Mouse (Mus musculus): ENCODE data around the gene Vstm2b. TPM values are rescaled to one million over a fixed set of nuclear protein-coding genes. Genes with fewer than 3 reads are reported as not detected.

Vstm2b gene
- not detected for polyA plus RNA-seq (2012; fragmentation: generic; extraction: Trizol)

GRCm38 (mm10) chr7:40898096-40898710 is at the start of gene Vstm2b:
Vstm2b (plus strand) TSS chr7:40898328.
- H3K4me3 ChIP-seq: no peak within 1 kb of the TSS
- TF ChIP-seq E2F4 (IDR thresholded peaks at IDR 0.05; ENCODE audit: insufficient read depth) (no peak), USF1 (IDR thresholded peaks at IDR 0.05; ENCODE audit: low read depth) (no peak), MAX (IDR thresholded peaks at IDR 0.05; ENCODE audit: low read depth) (no peak), TCF3 (IDR thresholded peaks at IDR 0.05; ENCODE audit: insufficient read length, low read depth) (no peak), CEBPB (IDR thresholded peaks at IDR 0.05; ENCODE audit: insufficient read depth, poor library complexity, severe bottlenecking) (no peak), REST (IDR thresholded peaks at IDR 0.05; ENCODE audit: insufficient read depth, insufficient read length) (no peak), MYOG (IDR thresholded peaks at IDR 0.05; ENCODE audit: control insufficient read depth in 1 of 3, insufficient read depth in 1 of 3, insufficient read length in 2 of 3, low read depth in 2 of 3) (no peak), TCF12 (IDR thresholded peaks at IDR 0.05; ENCODE audit: insufficient read depth, poor library complexity, severe bottlenecking) (no peak), SRF (IDR thresholded peaks at IDR 0.05; ENCODE audit: control insufficient read depth, insufficient read length, low read depth) (no peak), MYOD1 (IDR thresholded peaks at IDR 0.05; ENCODE audit: control insufficient read depth in 1 of 3, insufficient read length in 2 of 3, low read depth in 2 of 3) (no peak), POLR2AphosphoS2 (IDR thresholded peaks at IDR 0.05; ENCODE audit: insufficient read length, low read depth) (no peak), POLR2A (IDR thresholded peaks at IDR 0.05; ENCODE audit: insufficient read length, low read depth) (no peak)
- no peak within 1 kb of the TSS for H3K4me2 ChIP-seq (ENCODE audit: low read depth)
- H3K79me2 ChIP-seq (ENCODE audit: control insufficient read depth, insufficient read depth): no peaks in the 10 kb centered on the region
- H3K27me3 ChIP-seq (ENCODE audit: control insufficient read depth, insufficient read depth, insufficient read length): no peaks in the 10 kb centered on the region
- no peak within 1 kb of the TSS for H3ac ChIP-seq (ENCODE audit: control insufficient read depth, insufficient read length)
- no peaks in the 10 kb centered on the region for H3K36me3 ChIP-seq (ENCODE audit: control insufficient read depth, insufficient read depth)

GRCm38 (mm10) chr7:40856088-40856625 is 42.0 kb upstream of the Vstm2b start:
- Histone ChIP-seq H3K4me3 (no peak overlapping the region), H3ac (ENCODE audit: control insufficient read depth, insufficient read length) (no peak overlapping the region), H3K36me3 (ENCODE audit: control insufficient read depth, insufficient read depth) (no peaks in the 10 kb centered on the region), H3K4me2 (ENCODE audit: low read depth) (no peak overlapping the region), H3K79me2 (ENCODE audit: control insufficient read depth, insufficient read depth) (no peaks in the 10 kb centered on the region), H3K27me3 (ENCODE audit: control insufficient read depth, insufficient read depth, insufficient read length) (no peaks in the 10 kb centered on the region)
- TF ChIP-seq TCF12 (IDR thresholded peaks at IDR 0.05; ENCODE audit: insufficient read depth, poor library complexity, severe bottlenecking): no peak
- TF ChIP-seq MAX (IDR thresholded peaks at IDR 0.05; ENCODE audit: low read depth): no peak
- no peak for TF ChIP-seq POLR2AphosphoS2 (IDR thresholded peaks at IDR 0.05; ENCODE audit: insufficient read length, low read depth)
- TF ChIP-seq TCF3 (IDR thresholded peaks at IDR 0.05; ENCODE audit: insufficient read length, low read depth): no peak
- TF ChIP-seq MYOG (IDR thresholded peaks at IDR 0.05; ENCODE audit: control insufficient read depth in 1 of 3, insufficient read depth in 1 of 3, insufficient read length in 2 of 3, low read depth in 2 of 3): no peak
- no peak for TF ChIP-seq USF1 (IDR thresholded peaks at IDR 0.05; ENCODE audit: low read depth)
- TF ChIP-seq POLR2A (IDR thresholded peaks at IDR 0.05; ENCODE audit: insufficient read length, low read depth): no peak
- TF ChIP-seq CEBPB (IDR thresholded peaks at IDR 0.05; ENCODE audit: insufficient read depth, poor library complexity, severe bottlenecking): no peak
- TF ChIP-seq SRF (IDR thresholded peaks at IDR 0.05; ENCODE audit: control insufficient read depth, insufficient read length, low read depth): no peak
- no peak for TF ChIP-seq E2F4 (IDR thresholded peaks at IDR 0.05; ENCODE audit: insufficient read depth)
- TF ChIP-seq REST (IDR thresholded peaks at IDR 0.05; ENCODE audit: insufficient read depth, insufficient read length): no peak
- no peak for TF ChIP-seq MYOD1 (IDR thresholded peaks at IDR 0.05; ENCODE audit: control insufficient read depth in 1 of 3, insufficient read length in 2 of 3, low read depth in 2 of 3)

- no peak for TF ChIP-seq USF1 (IDR thresholded peaks at IDR 0.05; ENCODE audit: low read depth)
- no peak overlapping the region for H3ac ChIP-seq (ENCODE audit: control insufficient read depth, insufficient read length)
- no peaks in the 10 kb centered on the region for H3K27me3 ChIP-seq (ENCODE audit: control insufficient read depth, insufficient read depth, insufficient read length)
- H3K36me3 ChIP-seq (ENCODE audit: control insufficient read depth, insufficient read depth): no peaks in the 10 kb centered on the region
- H3K4me3 ChIP-seq: no peak overlapping the region
- no peak overlapping the region for H3K4me2 ChIP-seq (ENCODE audit: low read depth)
- no peaks in the 10 kb centered on the region for H3K79me2 ChIP-seq (ENCODE audit: control insufficient read depth, insufficient read depth)
Measured at GRCm38 (mm10) chr7:40873380-40873990, 24.6 kb upstream of the Vstm2b start.

GRCm38 (mm10) chr7:40884855-40885489 is 13.2 kb upstream of the Vstm2b start:
- Histone ChIP-seq H3K4me3 (no peak overlapping the region), H3K4me2 (ENCODE audit: low read depth) (no peak overlapping the region), H3ac (ENCODE audit: control insufficient read depth, insufficient read length) (no peak overlapping the region), H3K27me3 (ENCODE audit: control insufficient read depth, insufficient read depth, insufficient read length) (no peaks in the 10 kb centered on the region), H3K36me3 (ENCODE audit: control insufficient read depth, insufficient read depth) (no peaks in the 10 kb centered on the region), H3K79me2 (ENCODE audit: control insufficient read depth, insufficient read depth) (no peaks in the 10 kb centered on the region)
- TF ChIP-seq TCF3 (IDR thresholded peaks at IDR 0.05; ENCODE audit: insufficient read length, low read depth): no peak
- no peak for TF ChIP-seq MYOD1 (IDR thresholded peaks at IDR 0.05; ENCODE audit: control insufficient read depth in 1 of 3, insufficient read length in 2 of 3, low read depth in 2 of 3)
- no peak for TF ChIP-seq E2F4 (IDR thresholded peaks at IDR 0.05; ENCODE audit: insufficient read depth)
- TF ChIP-seq REST (IDR thresholded peaks at IDR 0.05; ENCODE audit: insufficient read depth, insufficient read length): no peak
- TF ChIP-seq USF1 (IDR thresholded peaks at IDR 0.05; ENCODE audit: low read depth): no peak
- no peak for TF ChIP-seq MAX (IDR thresholded peaks at IDR 0.05; ENCODE audit: low read depth)
- no peak for TF ChIP-seq CEBPB (IDR thresholded peaks at IDR 0.05; ENCODE audit: insufficient read depth, poor library complexity, severe bottlenecking)
- TF ChIP-seq POLR2A (IDR thresholded peaks at IDR 0.05; ENCODE audit: insufficient read length, low read depth): no peak
- TF ChIP-seq TCF12 (IDR thresholded peaks at IDR 0.05; ENCODE audit: insufficient read depth, poor library complexity, severe bottlenecking): no peak
- TF ChIP-seq POLR2AphosphoS2 (IDR thresholded peaks at IDR 0.05; ENCODE audit: insufficient read length, low read depth): no peak
- no peak for TF ChIP-seq MYOG (IDR thresholded peaks at IDR 0.05; ENCODE audit: control insufficient read depth in 1 of 3, insufficient read depth in 1 of 3, insufficient read length in 2 of 3, low read depth in 2 of 3)
- TF ChIP-seq SRF (IDR thresholded peaks at IDR 0.05; ENCODE audit: control insufficient read depth, insufficient read length, low read depth): no peak
